Comparison of ENCODE assay signal across 30 mouse cellular contexts in genomic region chr10:62722701-62723100, GRCm38 (mm10).
"Had no signal": no experiment of that assay in that cellular context is flagged by ENCODE, and none has a peak within 500 bp of the region (broad histone marks: within the 10 kb centered on the region; RNA-seq: fewer than 3 reads in every experiment).

No protein-coding gene starts in this region.

- H3K27ac ChIP-seq: heart, embryonic 13.5 days; heart, embryonic 15.5 days; hindbrain, embryonic 10.5 days; hindbrain, embryonic 12.5 days; hindbrain, embryonic 13.5 days; hindbrain, embryonic 14.5 days; hindbrain, embryonic 15.5 days; hindbrain, postnatal 0 days; intestine, embryonic 15.5 days; kidney, embryonic 15.5 days; kidney, postnatal 0 days; layer of hippocampus, adult 2 months; left cerebral cortex, adult 2 months had no signal

- H3K27me3 ChIP-seq: hindbrain, embryonic 15.5 days had no signal

- DNase-seq: heart, postnatal 10 days; heart, postnatal 14 days; heart, postnatal 36 days; heart, postnatal 4 days; kidney, adult 11 months; kidney, adult 18-20 months; kidney, adult 2 months; kidney, adult 8-10 months; kidney, adult 9 months; kidney, postnatal 10 days; kidney, postnatal 14 days; kidney, postnatal 25 days; kidney, postnatal 36 days; kidney, postnatal 4 days; layer of hippocampus, adult 9-11 months; layer of hippocampus, postnatal 36 days had no signal

- H3K4me3 ChIP-seq: heart, embryonic 12.5 days; heart, embryonic 13.5 days; heart, embryonic 15.5 days; hindbrain, embryonic 10.5 days; hindbrain, embryonic 12.5 days; hindbrain, embryonic 13.5 days; hindbrain, embryonic 15.5 days; intestine, embryonic 15.5 days; kidney, embryonic 15.5 days; layer of hippocampus, adult 2 months; left cerebral cortex, adult 2 months had no signal
